Mouse (Mus musculus) spleen, postnatal 14 days (tissue): ENCODE measurements around the gene Proser3.
A peak's percentile ranks its signal among the peaks of the same experiment; 100 is the strongest.

Experiments
- DNase-seq, 2 experiments: peaks; one replicate each; pipeline ENCODE4 v3.0.0; 2021 to 2022; ENCODE audit warnings: low spot score in 2 of 2

Proser3 gene

GRCm38 (mm10) chr7:30579950-30580349 lies 27.9 kb upstream of the Proser3 start:
- no peak for DNase-seq

GRCm38 (mm10) chr7:30572969-30573368 lies 20.9 kb upstream of the Proser3 start:
- peak in 1 of 2 experiments; percentile 49 for DNase-seq

DNA sequence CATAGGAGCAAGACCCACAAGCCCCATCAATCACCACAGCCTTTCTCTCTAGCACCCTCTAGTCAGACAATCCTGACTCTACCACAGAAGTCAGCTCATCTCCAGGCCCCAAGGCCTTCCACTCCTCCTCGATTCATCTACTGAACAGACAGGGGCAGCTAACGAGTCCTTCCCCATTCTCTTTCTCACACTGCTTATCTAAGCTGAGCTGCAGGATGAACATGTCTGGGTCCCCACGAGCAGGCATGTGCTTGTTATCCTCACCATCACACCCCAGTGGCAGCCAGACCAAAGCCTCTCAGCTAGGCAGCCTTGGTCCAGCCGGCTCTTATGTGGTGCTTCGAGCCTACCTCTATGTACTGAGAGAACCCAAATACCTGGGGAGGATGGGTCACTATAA lies 20.3 kb upstream of the Proser3 start:
- no peak for DNase-seq

DNA sequence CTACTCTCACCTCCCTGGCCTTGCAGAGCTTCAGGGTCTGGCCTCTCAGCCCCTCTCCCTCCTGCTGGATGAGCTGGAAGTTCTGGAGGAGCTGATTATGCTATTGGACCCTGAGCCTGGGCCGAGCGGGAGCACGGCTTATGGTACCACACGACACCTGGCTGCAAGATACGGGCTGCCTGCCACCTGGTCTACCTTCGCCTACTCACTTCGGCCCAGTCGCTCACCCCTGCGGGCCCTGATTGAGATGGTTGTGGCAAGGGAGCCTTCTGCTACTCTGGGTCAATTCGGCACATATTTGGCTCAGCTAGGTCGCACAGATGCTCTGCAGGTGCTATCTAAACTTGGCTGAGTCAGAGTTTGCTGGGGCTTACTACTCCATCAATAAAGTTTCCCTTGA lies 15.5 kb upstream of the Proser3 start:
- no peak for DNase-seq

DNA sequence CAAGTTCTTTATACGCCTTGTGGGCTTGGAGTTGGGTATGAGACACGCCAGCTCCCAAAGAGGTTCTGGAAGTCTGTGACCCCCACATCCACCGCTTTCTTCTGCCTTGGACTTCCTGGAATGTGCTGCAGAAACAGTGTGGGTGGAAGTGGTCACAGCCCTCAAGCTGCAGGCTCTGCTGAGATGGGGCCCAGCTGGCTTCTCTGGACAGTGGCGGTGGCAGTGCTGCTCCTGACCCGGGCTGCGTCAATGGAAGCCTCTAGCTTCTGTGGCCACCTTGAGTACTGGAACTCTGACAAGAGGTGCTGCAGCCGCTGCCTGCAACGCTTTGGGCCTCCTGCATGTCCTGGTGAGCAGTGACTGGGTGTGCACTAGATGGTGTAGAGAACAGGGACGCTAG lies 13.9 kb upstream of the Proser3 start:
- no peak for DNase-seq

GRCm38 (mm10) chr7:30564970-30565571 lies 13.0 kb upstream of the Proser3 start, which contains the start of gene Igflr1:
TSS of gene Igflr1 (plus strand) at chr7:30565427.
- no peak for DNase-seq

- no peak for DNase-seq
Observed at GRCm38 (mm10) chr7:30563906-30564280, 11.8 kb upstream of the Proser3 start.

DNA sequence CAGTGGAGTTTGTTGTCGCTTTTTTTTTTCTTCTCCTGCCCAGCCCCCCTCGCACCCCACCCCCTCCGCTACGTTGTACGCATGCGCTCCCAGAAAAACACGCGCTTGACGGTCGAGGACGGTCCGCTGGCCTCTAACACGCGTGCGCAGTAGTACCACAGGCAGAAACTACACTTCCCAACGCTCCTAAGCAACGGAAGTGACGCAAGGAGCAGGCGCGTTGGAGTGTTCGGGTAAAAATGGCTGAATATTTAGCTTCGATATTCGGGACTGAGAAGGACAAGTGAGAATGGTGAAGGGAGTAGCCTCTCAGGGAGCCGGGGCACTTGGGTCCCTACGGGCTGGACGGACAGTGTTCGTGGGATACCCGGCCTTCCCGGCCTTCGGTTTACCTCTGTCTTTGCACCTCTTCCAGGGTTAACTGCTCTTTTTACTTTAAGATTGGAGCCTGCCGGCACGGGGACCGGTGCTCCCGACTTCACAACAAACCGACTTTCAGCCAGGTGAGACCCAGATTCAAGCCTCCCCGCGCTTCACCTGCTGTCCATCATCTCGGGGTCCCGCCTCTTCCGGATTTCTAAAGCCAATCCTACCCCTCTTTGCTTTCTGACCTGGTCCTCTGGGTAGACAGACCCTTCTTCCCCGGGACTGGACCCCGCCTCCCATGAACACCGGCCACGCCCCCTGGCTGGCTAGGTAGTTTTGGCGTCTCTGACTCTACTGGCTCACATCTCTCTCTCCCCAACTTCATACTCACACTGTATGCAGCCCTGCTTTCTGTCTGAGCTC lies 11.2 kb upstream of the Proser3 start, which contains the start of the genes U2af1l4, Gm49396 and Psenen:
Gene U2af1l4, plus strand, starts transcription at position 185 of the 789 bp plus-strand sequence.
Gene Gm49396, plus strand, starts transcription at position 228 of the 789 bp plus-strand sequence.
Gene Psenen, minus strand, starts transcription at position 511 of the 789 bp plus-strand sequence.
- peak; percentile 87 to 90 for DNase-seq

DNA sequence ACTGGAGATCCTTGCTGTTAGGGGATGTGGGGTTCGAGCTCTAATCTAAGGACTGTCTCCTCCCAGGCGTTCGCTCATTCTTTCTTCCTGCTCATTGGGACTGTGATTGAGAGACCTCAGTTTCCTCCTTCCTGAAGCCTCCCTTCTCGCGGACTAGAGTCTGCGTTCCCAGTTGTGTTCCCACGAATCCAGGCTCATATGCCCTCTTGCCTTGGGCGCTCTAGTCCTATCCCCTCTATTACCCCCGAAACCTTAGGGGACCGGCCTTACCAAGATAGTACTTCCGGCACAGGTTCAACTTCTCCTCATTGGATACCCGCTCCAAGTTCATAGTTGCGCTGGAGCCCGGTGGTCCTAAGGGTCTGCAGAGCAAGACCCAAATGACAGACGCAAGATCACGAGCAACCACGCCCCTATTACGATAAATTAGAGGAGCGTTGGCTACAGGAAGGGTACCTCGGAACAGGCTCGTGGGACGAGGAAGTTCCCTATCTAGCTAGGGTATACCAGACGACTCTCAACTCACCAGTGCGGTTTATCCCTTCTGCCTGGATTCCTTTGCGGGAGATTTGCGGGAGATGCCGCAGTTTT lies 10.5 kb upstream of the Proser3 start:
- DNase-seq = no peak

DNA sequence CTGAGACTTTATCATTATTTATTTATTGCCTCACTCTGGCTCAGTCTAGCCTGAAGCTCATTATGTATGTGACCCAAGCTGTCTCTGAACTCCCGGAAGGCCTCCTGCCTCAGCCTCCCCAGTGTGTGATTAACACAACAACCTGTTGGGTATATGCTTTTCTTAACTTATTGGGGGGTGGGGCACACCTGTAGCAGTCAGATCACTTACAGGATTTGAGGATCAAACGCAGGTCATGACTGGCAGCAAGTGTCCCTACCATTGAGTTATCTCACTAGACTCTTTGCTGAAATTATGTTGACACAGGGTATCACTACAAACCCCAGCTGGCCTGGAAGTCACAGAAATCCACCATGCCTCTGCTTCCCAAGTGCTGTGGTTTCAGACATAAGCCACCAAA lies 8.2 kb upstream of the Proser3 start:
- no peak for DNase-seq

DNA sequence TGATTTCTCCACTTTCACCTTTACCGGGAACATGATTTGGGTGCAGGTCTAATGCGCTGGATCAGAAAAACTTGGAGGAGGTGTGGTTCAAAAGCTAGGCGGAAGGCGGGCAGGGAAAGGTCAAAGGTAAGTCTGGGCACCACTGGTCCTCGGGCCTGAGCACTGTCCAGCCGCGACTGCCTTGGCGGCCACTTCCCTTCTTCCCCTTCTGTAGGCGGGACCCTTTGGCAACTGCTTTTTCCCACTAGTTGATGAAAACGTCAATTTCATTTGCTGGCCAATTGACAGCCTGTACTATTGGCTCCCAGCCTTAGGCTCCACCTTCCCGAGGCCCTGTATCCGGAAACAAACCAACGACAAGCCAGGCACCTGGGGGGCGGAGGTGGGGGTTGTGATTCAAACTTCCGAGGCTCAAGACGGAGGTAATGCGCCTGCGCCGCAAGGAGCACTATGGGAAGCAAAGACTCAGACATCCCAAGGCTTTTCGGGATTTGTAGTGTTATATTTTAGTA lies 7.4 kb upstream of the Proser3 start, which contains the start of gene Lin37:
Gene Lin37, minus strand, starts transcription at position 396 of the 512 bp plus-strand sequence.
- peak; percentile 75 to 82 for DNase-seq

GRCm38 (mm10) chr7:30558656-30559442 lies 6.8 kb upstream of the Proser3 start:
- DNase-seq = no peak

DNA sequence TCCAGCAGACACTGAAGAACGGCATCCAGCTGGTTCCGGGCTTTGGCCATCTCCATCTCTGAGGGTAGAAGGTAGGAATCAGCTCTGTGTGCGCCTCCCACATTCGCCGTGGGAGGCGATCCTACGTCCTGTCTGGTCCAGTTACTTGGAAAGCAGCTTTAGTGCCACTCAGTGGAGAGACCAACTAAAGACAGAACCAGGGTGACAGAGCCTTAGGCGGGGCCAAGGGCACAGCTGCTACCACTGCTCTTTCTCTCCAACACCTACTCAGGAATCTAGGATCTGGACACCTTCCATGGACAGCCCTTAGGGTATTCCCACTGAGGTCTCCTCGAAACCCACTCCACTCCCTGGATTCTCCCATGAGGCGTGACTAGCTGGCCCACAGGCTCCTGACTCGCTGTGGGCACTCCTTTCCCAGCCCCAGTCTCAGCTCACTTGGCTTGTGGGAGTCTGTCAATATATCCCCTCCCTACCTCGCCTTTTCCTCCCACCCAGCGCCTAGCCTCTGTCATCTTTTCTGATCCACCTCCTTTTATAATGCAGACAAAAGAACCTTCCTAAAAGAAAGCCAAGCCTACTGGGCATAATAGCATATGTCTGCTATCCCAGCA lies 5.9 kb upstream of the Proser3 start:
- DNase-seq = no peak

DNA sequence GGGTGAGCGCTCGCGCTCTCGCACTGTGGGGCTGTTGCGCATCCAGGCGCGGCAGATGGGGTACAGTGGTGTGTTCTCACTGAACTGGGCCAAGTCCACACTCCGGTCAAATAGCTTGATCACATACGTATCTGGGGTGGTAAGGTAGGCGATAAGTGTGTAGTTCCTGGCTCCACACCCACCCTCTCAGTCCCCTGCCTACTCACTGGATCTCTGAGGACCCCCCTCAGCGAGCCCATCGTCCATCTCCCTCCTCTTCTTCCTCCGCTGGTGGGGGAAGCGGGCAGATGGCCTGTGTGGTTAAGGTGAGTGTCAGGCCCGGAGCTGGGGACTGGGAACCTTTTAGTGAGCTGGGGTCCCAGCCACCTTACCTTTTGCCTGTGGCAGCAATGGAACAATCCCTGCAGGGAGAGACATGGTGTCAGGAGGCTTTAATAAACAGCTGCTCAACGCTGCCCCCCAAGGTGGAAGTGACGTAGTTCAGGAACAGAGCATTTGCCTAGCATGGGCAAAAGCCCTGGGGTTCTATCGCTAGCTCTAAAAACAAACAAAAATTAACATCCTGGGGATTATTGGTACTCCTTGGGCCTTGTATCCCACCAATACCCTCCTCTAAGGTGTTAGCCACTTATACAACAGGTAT lies 4.9 kb upstream of the Proser3 start:
- DNase-seq = peak in 1 of 2 experiments; percentile 37

DNA sequence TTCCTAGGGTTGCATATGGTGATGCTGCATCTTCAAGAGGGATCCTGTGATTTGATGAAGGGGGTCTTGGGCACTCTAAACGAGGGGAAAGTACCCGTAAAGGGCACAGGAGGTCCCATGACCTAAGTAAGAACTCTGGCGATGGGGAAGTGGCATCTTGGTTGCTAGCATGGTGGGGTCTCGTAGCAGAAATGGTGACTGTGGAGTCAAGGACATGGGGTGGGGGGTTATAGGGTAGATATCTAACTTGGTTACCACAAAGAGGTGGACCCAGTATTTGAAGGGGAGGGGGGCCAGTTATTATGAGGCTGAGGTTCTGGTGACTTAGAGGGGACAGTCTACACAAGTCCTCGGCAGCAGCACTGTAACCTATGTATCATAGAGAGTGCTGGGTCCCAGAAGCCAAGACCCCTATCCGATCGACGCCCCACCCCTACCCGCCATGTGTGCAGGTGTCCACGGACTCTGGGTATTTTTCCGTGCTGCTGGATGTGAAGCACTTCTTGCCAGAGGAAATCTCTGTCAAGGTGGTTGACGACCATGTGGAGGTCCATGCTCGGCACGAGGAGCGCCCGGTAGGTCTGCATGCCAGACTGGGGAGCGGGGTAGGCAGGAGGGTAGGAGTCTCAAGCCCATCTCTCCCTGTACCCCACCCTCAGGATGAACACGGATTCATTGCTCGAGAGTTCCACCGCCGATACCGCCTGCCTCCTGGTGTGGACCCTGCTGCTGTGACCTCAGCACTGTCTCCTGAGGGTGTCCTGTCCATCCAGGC lies 1.9 kb upstream of the Proser3 start:
- no peak for DNase-seq

GRCm38 (mm10) chr7:30553021-30553589 lies 1.0 kb upstream of the Proser3 start:
- DNase-seq = peak in 1 of 2 experiments; percentile 22

DNA sequence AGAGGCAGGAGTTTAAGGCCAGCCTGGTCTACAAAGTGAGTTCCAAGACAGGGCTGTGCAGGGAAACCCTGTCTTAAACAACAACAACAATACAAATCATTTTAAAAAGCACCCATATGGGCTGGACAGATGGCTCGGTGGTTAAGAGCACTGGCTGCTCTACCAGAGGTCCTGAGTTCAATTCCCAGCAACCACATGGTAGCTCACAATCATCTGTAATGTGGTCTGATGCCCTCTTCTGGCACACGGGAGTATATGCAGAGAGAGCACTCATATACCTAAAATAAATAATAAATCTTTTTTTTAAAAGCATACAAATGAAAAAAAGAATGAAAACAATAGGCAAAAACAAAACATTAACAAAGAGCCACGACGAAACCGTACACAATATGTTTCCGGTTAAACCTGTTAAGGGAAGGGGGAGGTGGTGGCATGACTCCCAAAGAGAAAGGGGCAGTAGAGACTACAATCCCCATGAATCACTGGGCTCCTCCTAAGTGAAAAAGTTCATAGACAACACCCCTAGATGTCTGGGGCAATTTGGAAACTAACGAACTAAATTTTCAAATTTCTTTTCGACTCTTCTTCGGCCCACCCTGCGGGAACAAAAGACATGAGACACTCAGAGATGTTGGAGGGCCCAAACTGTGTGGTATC lies 526 bp downstream of the Proser3 start:
- no peak for DNase-seq

DNA sequence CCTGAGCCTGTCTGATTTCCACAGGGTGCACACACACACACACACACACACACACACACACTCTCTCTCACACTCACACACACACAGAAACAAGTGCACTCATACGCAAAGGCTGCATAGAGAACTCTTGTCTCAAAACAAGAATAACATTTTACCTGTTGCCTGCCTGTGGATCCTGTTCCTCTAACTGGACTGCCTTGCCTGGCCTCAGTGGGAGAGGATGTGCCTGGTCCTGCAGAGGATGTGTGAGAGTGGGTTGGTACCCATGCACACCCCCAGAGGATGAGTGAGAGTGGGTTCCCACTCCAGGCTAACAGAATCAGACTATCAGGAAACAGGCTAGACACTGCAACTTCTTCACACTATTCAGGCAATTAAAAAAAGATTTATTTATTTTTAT lies 1.5 kb downstream of the Proser3 start:
- no peak for DNase-seq

GRCm38 (mm10) chr7:30549880-30550279 lies 2.2 kb downstream of the Proser3 start:
- no peak for DNase-seq
